Mouse (Mus musculus) hindbrain, embryonic 15.5 days (tissue): ENCODE results near the gene Fam210b. TPM values are rescaled to one million over a fixed set of nuclear protein-coding genes. Genes with fewer than 3 reads are reported as not detected.

Experiments
- polyA plus RNA-seq: library from polyadenylated mRNA; unstranded; fragments of >200 nt; fragmentation: Nextera tagmentation; extraction: Ambion mirVana; gene quantifications from 2 replicates; pipeline ENCODE4 v1.2.1, GENCODE M21; 2015

Fam210b gene
- polyA plus RNA-seq, 1 experiment from 2014 or later, result 19.2 TPM

Other genes starting within 250 kb of the Fam210b start
- 0.08 and 0.21 TPM in 2 replicates for gene Mc3r, start 97.1 kb upstream of the Fam210b start, polyA plus RNA-seq
- 21.4 and 24.5 TPM in 2 replicates for gene Aurka, start 25.0 kb downstream of the Fam210b start, polyA plus RNA-seq
- gene Cstf1, start 25.1 kb downstream of the Fam210b start, polyA plus RNA-seq, result 22.4 and 25.1 TPM in 2 replicates
- 0.13 and 0.20 TPM in 2 replicates for gene Cass4, start 48.2 kb downstream of the Fam210b start, polyA plus RNA-seq
- gene Rtf2, start 95.0 kb downstream of the Fam210b start, polyA plus RNA-seq, result 88.8 and 93.1 TPM in 2 replicates
- 1.6 and 1.8 TPM in 2 replicates for gene Gcnt7, start 113.0 kb downstream of the Fam210b start, polyA plus RNA-seq
- gene Fam209, start 127.0 kb downstream of the Fam210b start, polyA plus RNA-seq, result 0.64 TPM in 1 of 2 replicates, not detected in the other
- 0.28 and 0.78 TPM in 2 replicates for gene Tfap2c, start 204.0 kb downstream of the Fam210b start, polyA plus RNA-seq